Mouse (Mus musculus): ENCODE results near the gene Trim63. TPM values are rescaled to one million over a fixed set of nuclear protein-coding genes. Genes with fewer than 3 reads are reported as not detected.
"Not testable (repeated sequence)": the region's sequence is repeated elsewhere in the genome, so short reads cannot be mapped to it uniquely, and the experiment has no call there.

The Trim63 gene
- total RNA-seq, 2 experiments from 2014 or later, result 195 to 199 TPM

DNA sequence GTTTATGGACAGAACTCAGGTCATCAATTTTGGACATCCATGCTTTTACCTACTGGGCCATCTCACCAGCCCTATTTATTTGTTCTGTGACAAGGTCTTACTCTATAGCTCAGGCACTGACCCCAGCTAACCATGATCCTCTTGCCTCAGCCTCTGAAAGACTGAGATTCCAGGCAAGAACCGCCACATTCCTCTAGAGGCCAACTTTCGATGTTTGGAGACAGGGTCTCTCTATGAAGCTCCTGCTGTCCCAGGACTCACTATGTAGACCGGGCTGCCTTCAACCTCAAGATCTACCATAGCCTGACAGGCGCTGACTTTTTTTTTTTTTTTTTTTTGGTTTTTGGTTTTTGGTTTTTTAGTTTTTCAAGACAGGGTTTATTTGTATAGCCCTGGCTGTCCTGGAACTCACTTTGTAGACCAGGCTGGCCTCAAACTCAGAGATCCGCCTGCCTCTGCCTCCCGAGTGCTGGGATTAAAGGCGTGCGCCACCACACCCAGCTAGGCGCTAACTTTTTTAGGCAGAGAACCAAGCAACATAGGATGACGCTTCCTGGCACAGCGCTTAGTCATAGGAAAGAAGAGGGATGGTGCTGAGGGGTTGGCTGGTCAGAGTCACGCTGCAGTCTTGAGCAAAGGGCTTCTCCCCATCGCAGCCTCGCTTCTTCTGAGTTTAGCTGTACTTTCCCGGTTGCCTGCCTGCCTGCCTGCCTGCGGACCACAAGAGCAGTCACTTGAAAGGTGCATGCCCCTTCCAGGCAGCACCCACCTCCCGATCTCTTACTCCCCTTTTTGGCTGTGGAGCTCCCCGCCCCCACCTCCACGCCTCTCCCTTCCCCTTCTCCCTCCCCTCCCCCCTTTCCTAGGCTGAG, 16.1 kb upstream of the Trim63 start:
- no peak for DNase-seq

DNA sequence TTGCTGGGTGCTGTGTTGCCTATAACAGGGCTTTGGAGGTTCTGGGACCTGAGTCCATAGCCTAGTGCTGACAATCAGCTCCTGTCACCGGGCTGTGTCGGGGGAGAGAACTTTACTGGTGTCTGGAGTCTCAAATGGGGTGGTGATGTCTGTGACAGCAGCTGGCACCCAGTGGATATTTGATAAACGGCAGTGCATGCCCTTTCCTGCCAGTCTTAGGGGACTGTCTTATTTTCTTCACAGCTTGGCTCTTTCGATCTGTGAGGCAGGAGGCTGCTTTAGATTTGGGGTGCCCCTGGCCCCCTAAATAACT, 15.5 kb upstream of the Trim63 start:
- peak; percentile 58 to 70 for DNase-seq

DNA sequence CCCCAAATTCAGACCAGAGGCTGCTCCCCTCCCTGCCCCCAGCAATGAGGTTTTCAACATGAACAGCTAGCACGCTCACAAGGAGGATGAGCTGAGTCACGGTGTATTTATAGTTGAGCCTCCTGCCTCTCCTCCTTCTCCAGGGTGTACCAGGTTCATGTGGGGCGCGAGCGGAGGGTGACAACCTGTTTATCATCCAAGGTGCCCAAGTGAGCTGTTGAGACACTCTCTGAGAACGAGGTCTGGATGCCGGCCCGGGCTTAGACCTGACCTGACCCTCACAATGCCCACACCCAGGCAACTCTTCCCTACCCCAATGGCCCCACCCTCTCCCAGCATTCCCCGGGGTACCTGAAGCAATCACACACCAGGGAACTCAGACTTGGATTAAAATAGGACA, 14.6 kb upstream of the Trim63 start:
- peak; percentile 83 to 90 for DNase-seq

DNA sequence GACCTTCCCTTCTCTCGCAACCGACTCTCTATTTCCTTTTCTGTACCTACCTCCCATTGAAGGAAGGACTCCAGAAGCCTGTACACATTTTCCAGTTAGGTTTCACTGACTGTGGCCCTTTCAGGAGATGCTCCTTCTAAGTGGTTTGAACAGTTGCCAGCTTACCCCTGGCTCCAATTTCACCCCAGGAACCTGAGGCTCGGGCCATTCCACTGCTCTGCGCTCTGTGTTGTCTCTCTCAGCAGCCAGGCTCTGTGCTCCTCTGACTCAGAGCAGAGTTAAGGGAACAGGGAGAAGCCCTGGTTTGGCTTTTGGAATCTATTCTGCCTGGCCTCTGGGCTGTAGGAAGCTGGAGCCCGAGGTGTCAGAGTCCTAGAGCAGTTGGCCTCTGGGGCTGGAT, 12.8 kb upstream of the Trim63 start:
- no peak for DNase-seq

DNA sequence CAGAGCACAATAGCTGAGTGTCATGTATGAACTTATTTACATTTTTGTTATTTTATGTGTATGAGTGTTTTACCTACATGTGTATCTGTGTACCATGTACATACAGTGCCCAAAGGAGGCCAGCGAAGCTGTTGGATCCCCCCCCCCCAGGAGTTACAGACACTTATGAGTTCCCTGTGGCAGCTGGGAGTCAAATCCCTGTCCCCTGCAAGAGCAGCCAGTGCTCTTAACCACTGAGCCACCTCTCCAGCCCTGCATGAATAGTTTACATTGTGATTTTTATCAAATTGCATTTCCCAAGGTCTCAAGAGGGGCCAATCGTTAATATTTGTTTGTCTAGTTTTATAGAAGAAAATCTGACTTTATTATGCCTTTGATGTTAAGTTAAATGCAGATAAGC, 8.0 kb upstream of the Trim63 start:
- DNase-seq, result no peak

DNA sequence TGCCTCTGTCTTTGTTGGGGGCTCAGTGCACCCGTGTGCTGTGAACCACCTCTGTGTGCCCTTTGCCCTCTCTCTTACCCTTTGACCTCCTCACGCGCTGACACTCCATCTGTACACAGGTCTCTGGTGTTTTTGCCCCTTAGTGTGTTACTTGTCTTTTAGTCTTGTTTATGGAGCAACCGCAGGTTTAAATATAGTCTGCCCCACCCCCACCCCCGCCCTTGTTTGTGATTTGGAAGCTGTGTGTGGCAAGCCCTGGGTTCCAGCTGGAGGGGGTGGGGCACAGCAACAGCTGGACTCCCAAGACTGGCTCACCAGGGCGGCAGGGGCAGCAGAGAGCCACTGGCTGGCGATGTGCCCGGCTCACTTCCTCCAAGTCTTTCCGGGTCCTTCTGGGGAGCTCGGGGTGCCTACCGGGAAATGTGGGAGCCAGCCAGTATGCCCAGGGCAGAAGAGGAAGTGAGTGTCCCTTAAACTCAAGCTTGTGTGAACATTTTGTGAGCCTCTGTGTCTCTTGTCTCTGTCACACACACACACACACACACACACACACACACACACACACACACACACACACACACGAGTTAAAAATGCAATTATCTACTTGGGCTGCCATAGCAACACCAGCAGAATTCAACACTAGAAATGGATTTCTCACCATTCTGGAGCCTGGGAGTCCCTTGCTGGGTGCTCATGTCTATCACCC, 7.4 kb upstream of the Trim63 start:
- peak; percentile 82 to 85 for DNase-seq

DNA sequence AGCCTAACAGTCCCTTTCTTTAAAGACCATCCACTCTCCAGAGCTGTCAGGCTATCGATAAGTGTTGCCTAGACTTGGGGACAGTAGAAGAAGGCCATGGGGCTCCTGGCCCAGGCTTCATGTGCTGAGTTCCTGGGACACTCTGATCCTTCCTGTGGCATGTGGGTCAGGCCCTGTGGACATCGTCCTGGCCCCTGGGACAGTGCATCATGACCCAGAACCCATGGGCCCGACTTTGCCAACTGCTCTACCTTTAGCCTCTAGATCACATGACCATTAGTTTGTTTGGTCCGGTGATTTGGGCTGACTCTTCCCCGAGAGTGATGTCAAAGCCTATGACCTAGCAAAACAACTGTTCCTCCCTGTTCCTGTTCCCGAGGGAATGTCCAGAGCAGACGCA, 4.8 kb upstream of the Trim63 start:
- no peak for DNase-seq

DNA sequence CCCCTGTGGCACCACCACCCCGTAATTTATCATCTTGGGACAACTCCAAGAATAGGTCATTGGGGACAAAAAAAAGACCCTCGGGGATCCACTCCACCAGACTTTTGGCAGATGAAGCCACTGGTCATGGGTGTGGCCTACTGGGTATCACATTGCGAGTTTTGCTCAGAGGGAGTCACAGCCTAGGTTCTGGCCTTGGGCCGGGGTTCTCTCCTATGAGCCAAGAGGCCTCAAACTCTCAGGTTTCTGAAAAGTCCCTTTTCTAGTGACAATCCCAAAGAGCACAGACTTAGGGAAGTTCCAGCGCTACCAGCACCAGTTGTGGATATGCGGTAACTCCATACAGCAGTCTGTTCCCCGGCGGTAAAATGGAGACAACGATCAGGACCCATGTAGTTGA, 4.3 kb upstream of the Trim63 start:
- DNase-seq, result no peak

DNA sequence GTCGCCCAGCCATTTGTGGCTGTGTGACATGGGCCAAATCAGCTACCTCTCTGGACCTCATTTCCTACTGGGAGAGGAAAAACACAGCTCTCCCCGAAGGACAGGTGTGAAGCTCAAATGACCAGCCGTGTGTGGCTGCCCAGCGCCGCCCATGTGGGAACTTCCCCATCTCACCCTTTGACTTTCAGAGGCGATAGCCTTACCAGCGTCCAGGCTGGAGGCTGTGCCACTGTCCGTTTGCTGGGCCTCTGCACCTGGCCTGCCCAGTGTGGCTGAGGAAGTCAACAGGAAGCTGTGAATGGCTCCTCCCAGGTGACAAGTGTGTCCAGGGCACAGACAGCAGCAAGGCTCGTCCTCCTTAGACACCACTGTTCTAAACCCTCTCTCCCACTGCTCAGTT, 3.1 kb upstream of the Trim63 start:
- no peak for DNase-seq

DNA sequence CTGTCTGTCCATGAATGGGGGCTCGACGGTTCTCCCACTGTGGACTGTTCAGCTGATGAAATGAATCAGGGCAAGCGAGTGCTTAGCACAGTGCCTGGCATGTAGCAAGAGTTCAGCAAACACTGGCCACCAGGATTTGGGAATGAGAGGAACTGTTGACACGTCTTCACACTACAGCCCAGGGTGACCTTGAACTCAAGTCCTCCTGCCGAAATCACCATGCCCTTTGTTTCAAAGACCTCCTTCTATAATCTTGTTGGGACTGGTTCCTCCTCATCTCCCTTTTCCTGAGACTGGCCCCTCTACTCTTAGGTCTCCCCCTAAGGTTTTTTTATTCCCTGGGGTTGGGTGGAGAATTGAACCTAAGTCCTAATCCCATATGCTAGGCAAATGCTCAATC, 2.6 kb upstream of the Trim63 start:
- DNase-seq, result no peak

DNA sequence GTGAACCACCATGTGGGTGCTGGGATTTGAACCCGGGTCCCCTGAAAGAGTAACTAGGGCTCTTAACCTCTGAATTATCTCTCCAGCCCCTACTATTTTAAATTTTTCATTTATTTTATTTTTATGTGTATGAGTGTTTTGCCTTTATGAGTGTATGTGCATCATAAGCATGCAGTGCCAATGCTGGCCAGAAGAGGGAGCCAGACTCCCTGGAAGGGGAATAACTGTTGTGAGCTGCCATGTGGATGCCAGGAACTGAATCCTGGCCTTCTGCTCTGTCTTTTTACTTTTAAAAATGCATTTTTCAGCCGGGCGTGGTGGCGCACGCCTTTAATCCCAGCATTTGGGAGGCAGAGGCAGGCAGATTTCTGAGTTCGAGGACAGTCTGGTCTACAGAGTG, 2.0 kb upstream of the Trim63 start:
- no peak for DNase-seq

DNA sequence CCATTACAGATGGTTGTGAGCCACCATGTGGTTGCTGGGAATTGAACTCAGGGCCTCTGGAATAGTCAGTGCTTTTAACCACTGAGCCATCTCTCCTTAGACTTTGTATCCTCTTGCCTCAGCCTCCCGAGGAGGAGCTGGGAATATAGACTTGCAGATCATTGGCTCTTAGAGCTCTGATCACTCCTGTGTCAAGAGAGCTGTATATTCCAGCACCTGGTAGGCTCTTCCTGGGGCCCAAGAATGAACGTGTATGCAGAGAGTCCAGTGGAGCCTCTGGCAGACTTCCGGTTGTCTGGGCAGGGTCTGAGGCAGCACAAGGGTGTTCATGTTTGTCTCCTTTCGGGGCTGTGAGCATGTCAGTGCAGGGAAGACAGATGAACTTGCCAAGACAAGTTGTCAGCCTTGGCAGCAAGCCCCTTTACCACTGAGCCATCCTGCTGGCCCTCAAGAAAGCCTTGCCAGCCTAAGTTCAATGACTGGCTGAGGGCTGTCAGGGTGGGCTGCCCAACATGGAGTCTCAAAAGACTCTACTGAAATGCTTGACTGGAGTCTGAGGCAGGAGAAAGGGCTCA, 752 bp upstream of the Trim63 start:
- peak in 1 of 2 experiments; percentile 24 for DNase-seq

DNA sequence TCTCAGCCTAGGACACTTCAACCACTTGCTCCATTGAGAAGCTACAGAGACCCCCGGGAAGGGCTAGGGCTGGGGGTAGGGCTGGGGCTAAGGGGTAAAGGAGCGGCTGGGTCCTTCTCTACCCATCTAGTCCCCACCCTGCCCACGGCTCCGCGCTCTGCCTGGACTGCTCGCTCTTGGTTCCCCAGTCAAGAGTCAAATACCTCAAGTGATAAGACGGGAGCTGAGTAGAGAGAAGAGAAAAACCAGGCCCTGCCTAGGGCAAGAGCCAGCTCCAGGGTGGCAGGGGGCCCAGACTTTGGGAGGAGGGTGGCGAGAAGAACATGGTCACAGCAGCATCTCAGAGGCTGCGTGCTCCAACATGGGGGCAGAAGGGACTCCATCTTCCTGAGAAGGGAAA, 550 bp downstream of the Trim63 start:
- peak in 1 of 2 experiments; percentile 75 for DNase-seq

DNA sequence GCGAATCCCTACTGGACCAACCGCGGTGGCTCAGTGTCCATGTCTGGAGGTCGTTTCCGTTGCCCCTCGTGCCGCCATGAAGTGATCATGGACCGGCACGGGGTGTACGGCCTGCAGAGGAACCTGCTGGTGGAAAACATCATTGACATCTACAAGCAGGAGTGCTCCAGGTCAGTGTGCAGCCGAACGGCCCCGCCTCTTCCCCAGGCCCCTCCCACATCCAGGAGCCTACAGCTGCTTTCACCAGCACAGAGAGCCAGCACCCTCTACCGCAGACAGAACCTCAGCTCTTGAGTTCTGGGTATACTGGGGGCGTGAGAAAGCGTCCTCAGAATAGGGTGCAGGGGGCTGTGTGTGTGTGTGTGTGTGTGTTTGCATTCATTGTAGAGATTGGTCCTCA, 1.5 kb downstream of the Trim63 start:
- peak; percentile 51 to 56 for DNase-seq

DNA sequence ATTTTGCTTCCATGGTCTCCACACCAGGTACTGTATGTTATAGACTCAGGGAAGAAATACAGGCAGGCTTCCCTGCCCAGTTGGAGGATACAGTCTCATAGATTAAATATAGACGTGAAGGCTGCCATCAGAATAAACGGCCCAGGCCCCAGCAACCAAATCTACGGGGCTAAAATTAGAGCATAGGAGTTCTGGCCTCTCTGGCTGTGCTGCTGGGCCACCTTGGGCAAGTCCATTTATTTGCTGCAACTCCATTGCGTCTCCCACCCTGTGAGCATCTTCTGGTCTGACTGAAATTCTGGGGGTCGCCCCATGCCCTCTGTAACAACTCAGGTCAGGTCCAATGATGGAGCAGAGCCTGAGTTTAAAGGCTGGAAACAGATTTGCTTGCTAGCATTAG, 4.2 kb downstream of the Trim63 start:
- no peak for DNase-seq

DNA sequence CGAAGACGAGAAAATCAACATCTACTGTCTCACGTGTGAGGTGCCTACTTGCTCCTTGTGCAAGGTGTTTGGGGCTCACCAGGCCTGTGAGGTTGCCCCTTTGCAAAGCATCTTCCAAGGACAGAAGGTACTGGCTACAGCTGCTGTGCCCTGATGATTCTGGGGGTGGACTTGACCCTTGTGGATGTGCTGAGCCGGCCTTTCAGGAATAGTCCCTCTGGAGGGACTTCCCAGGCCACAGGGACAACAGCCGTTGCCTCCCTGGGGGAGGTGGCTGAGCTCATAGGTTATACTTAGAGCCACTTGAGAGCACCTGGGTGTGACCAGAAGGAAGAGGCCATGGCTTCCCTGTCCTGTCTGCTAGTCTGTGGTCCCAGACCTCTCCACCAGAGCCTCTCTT, 4.8 kb downstream of the Trim63 start:
- no peak for DNase-seq

DNA sequence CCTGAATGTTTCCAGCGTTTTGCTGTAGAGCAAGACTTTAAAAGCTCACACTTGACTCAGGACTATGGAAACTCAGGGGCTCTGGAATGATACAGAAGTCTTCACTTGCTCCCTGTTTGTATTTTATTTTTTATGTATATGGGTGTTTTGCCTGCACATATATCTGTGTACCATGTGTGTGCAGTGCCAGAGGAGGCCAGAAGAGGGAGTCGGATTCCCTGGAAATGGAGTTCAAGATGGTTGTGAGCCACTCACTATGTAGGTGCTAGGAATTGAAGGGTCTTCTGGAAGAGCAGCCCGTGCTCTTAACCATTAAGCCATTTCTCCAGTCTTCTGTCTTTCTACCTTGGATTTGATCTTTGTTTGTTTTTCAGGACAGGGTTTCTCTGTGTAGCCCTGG, 6.6 kb downstream of the Trim63 start:
- no peak for DNase-seq

DNA sequence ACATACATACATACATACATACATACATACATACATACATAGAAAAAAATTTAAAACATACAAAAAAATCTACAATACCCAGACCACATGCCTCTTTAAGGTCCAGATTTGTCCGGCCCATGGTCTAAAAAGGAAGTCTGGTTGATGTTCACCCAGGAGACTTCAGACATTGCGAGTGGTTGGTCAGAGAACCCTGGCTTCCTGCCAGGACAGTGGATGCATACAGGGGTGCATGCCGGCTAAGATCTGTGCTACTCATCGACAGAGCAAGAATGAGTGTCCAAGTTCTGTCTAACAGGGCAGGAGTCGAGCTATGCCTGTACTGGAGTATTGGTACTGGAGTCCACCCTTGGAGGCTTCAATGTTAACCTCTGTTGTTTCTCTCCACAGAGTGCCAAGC, 9.7 kb downstream of the Trim63 start:
- DNase-seq, result peak in 1 of 2 experiments; percentile 15

DNA sequence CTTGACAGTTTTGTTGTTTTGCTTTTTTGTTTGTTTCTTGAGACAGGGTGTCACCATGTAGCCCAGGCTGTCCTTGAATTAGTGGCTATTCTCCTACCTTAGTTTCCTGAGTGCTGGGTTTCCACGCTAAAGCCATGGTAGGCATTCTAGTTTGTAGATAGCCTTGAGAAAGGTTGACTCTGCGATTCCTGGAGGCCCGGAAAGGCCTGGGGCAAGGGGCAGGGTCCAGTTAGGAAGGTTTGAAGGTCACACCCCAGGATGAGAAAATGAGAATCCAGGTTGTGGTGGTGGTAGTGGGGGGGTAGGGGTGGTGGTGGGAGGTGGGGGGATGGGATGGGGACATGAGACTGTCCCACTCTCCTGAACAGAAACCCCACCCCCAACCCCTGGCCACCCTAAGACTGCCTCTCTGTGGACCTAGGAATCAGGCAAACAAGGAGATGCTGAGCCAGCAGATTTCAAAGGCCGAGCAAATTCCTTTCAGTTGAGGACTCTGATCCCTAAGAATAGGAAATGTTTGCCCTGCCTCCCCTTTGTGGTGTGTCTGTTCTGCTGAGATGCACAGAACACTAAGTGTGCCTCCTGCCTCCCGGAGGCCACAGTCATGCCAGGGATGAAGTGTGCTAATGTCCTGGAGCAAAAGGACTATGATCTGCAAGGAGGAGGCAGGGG, 12.1 kb downstream of the Trim63 start:
- no peak for DNase-seq

DNA sequence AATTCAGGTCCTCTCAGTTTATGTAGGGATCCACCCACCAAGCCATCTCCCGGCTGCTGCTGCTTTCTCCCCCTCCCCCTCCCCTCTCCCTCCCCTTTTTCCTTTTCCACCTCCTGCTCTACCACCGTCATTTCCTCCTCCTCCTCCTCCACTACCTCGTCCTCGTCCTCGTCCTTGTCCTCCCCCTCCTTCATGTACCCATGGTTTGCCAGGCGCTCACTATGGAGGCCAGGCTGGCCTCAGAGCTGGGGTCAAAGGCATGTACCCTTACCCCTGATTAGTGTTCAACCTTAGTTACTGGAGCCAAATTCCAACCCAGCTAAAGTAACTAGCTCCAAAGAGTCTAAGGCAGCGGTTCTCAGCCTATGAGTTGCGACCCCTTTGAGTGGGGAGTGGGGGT, 13.2 kb downstream of the Trim63 start:
- DNase-seq, result no peak

DNA sequence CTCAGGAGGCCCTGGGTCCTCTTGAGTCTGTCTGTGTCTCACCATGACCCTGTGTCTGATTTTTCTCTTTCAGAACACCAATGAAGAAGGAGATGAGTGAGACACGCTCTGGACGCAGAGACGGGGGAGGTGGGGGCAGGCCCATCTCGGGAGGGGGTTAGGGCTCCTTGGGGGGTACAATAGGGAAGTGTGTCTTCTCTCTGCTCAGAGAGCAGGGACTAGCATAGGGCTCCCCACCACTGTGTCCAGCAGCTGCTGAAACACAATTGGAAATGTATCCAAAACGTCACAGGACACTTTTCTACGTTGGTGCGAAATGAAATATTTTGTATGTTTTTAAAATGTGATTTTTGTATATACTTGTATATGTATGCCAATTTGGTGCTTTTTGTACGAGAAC, 13.9 kb downstream of the Trim63 start:
- no peak for DNase-seq

DNA sequence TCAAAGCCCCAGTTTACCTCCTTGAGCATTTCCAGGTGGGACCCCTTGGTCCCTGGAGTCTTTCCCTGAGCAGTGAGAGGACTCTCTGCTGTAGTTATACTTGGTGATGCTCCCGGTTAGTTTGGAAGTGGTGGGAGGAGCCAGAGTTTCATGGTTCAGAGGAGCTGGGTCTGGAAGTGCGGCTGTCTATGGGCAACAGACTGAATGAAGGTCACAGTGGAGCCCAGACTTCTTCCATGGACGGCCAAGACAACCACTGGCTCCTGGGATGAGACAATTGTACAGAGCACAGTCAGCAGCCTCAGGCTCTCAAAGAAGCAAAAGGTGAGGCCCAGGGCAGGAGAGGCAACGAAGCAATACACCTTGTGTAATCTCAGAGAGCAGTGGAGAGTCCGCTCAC, 15.4 kb downstream of the Trim63 start:
- no peak for DNase-seq

DNA sequence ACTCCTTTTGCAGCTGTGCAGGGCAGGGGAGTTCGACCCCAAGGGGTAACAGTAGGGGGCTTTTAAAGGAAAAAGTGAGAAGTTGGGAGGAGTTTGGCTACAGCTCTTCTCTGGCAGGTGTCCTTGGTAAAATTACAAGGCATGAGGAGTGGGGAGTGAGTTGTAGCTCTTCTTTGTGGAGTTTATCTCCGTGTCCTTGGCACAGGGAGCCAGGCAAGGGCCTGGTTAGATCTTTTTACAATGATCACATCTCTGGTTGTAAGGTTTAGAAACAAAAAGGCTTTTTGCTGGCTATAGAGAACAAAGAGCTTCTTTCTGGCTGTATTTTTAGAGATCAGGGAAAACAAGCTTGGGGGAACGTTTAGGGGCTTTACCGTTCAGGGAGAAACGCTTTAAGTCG, 26.3 kb downstream of the Trim63 start:
- DNase-seq, result not testable (repeated sequence)

Data from heart, adult 18-20 months (tissue).